Mouse (Mus musculus) cerebellum, adult 2 months (tissue): ENCODE measurements at regions not wholly inside any gene's neighbourhood (a gene's known extent, or its start where the extent isn't known, plus 50 kb on each side); places are given as distances from the start of the nearest gene placed in this dataset.

ENCODE experiments used
- CTCF ChIP-seq: fragments of 200-500 bp; IDR thresholded peaks from 2 replicates; pipeline ENCODE4 v1.5.1; 2011; ENCODE audit warnings: low read depth, mild to moderate bottlenecking, control low read depth, low read length, moderate library complexity, borderline replicate concordance; ENCODE audit not compliant: insufficient read depth
- POLR2A ChIP-seq: fragments of 200-500 bp; IDR thresholded peaks from 2 replicates; pipeline ENCODE4 v1.6.1; 2011; ENCODE audit warnings: low read length, control low read depth, borderline replicate concordance; ENCODE audit not compliant: insufficient read depth

DNA sequence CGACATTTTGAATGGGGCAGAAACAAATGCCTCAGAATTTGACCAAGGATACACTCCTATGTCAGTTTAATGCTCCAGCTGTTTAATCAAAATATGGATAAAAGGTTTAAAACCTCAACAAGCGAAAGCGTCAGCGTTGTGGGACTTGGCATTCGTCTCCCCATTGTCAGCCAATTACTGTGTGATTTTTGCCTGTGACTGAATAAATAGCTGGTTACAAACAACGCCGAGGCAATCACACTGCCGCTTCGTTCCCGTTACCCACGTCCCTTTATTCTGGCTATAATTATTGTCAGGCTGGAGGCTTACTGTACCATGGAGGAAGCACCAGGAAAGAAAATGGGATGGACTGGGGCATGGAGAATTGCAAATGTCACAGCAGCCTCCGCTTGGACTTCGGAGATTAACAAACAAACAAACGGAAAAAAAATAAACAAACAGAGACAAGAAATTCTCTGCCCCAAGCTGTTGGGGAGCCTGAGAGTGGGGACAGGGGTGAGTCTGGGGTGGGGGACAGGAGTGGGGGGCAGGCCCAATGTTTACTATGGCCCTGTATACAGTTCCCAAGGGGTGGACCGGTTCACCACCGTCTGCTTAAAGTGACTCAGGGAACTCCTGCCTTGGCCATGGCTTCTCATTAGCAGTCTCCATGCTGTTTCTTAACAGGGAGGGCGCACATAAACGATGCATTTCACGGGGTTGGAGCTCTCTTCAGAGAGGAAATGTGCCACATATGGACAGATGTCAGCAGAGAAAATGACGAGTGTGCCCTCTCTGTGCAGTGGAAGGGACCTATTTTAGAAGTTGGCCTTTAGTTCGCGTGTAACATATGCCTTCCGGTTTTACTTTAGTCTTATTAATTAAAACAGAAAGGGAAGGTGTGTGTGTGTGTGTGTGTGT lies 125.8 kb upstream of the Irx5 start:
- TF ChIP-seq POLR2A (no peak), CTCF (no peak)
